Mouse (Mus musculus) kidney, adult 10 weeks (tissue): ENCODE measurements around the gene Asnsd1. TPM values are rescaled to one million over a fixed set of nuclear protein-coding genes. Genes with fewer than 3 reads are reported as not detected.

Experiments
- polyA plus RNA-seq: library from polyadenylated mRNA; stranded (reverse); fragments of 350-450 nt; fragmentation: Illumina TruSeq; extraction: RNeasy Lipid Tissue Mini Kit (QIAGEN cat#74804); gene quantifications from one replicate; pipeline ENCODE4 v1.2.3, GENCODE M21; 2014; ENCODE audit warnings: low read depth, low replicate concordance

Gene Asnsd1
- polyA plus RNA-seq = 80.9 TPM

GRCm38 (mm10) chr1:53352327-53353261, at the start of gene Asnsd1, which contains the start of the genes Asdurf and Gm28551:
Asnsd1 (minus strand) TSS chr1:53352752.
Asdurf (minus strand) TSS chr1:53352619.
Gm28551 (minus strand) TSS chr1:53352667.

DNA sequence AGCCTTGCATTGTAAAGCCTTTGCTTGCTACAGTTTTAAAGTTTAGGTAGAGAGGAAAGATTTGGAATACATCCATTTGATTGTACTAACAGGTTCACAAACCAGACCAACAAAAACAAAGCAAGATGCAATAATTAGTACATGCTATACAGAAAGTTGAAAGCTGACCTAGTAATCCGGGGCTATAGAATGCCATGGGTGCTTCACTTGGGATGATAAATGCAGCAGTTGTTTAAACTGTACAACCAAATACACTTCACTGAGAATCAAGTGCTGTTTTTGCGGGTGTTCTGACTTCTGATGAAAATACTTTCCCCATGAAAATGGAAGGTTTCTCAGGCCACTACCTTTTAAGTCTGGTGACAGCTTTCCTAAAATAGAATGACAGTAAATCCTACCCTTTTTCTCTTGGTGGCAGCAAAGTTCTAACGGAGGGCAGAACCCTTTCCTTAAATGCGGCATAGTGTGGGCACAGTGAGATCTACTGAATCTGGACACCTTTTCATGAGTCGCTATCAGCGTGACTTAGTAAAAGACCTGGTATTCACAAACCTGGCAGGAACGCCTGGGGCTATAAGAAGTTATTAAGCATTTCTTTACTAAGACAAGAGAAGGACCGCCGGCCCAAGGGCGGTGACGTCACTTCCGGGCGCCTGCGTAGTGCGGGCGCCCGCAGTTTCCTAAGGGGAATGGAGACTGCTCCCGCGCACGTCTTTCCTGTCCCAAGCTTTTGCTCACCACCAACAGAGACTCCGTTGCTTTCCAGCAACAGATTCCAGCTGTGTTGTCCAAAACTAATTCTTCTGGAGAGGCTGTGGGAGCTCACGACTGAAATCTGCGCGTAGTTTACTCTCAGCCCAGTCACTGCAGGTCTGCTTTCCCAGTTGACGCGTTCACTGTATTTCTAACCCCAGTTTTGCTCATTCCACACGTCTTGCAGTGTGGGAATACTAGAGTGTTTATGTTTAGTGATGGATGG, 39.3 kb downstream of the Asnsd1 start, which contains the start of gene Osgepl1:
Gene Osgepl1 (plus strand): TSS at position 636 of the 979 bp plus-strand sequence.

DNA sequence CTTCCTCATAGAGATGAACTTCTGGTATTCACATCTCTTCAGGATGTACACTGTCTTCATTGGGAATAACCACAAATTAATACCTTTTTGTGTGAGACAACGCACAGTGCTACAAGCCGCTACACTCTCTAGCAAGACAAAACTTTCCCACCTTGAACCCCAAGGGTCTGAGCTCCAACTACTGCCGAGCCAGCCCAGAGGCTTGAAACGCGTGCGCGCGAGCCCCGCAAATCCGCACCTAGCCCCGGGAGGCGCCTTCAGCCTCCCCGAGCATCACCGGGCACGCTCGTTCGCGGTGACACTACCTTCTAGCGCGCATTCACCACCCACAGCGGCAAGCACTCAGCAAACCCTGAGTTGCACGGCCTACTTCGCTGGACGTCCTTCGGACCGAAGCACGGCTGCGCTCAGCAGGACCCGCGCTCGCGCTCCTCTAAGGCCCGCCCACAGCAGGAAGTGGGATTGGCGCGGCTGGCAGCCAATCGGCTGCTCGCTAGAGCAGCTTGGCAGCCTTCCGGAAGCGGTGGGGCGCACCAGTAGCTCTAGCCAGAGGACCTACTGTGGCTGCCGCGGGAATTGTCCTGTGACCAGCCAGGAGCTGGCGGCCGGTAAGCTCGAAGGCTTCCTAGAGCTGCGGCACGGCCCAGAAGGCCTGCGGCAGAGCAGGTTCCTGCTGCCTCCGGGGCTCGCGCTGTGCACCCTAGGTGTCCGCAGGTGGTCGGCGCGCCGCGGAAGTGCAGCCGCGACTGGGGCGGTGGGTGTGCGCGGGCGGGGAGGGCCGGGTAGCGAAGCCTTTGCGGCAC, 55.8 kb downstream of the Asnsd1 start, which contains the start of the genes Pms1, Ormdl1 and Gm28778:
Gene Pms1 (minus strand): TSS at position 438 of the 803 bp plus-strand sequence.
Gene Ormdl1 (plus strand): TSS at position 515 of the 803 bp plus-strand sequence.
Gene Gm28778 (plus strand): TSS at position 531 of the 803 bp plus-strand sequence.

Other genes starting within 250 kb of the Asnsd1 start
- not detected for gene 1700019A02Rik, start 165.1 kb downstream of the Asnsd1 start, polyA plus RNA-seq
- gene Pms1, start 55.7 kb downstream of the Asnsd1 start, polyA plus RNA-seq = 11.3 TPM
- gene Ormdl1, start 55.7 kb downstream of the Asnsd1 start, polyA plus RNA-seq = 71.1 TPM
- gene Gm28778, start 55.6 kb downstream of the Asnsd1 start, polyA plus RNA-seq = not detected
- 63.8 TPM for gene Osgepl1, start 39.1 kb downstream of the Asnsd1 start, polyA plus RNA-seq
- 81.4 TPM for gene Asdurf, start 133 bp downstream of the Asnsd1 start, polyA plus RNA-seq
- not detected for gene Gm28551, start 85 bp downstream of the Asnsd1 start, polyA plus RNA-seq